Mouse (Mus musculus): ENCODE results near the gene Ppp1r16b. TPM values are rescaled to one million over a fixed set of nuclear protein-coding genes. Genes with fewer than 3 reads are reported as not detected.

Gene Ppp1r16b
- polyA plus RNA-seq (2012; rRNA removed; ENCODE audit: low replicate concordance), result 9.0 and 12.0 TPM in 2 replicates

GRCm38 (mm10) chr2:158665098-158665497, at the start of gene Ppp1r16b:
Gene Ppp1r16b (plus strand): TSS chr2:158665398.

GRCm38 (mm10) chr2:158624718-158625222, 40.4 kb upstream of the Ppp1r16b start, which contains the start of gene Actr5:
Gene Actr5 (plus strand): TSS chr2:158624888.

GRCm38 (mm10) chr2:158767742-158768339, 102.6 kb downstream of the Ppp1r16b start, which contains the start of gene Fam83d:
Gene Fam83d (plus strand): TSS chr2:158768093.

GRCm38 (mm10) chr2:158794494-158795004, 129.4 kb downstream of the Ppp1r16b start, which contains the start of gene Dhx35:
Gene Dhx35 (plus strand): TSS chr2:158794807.

Other genes starting within 250 kb of the Ppp1r16b start
- 260 and 384 TPM in 2 replicates for gene Adig, start 162.8 kb upstream of the Ppp1r16b start, polyA plus RNA-seq (2012; rRNA removed; ENCODE audit: low replicate concordance)
- gene Arhgap40, start 152.6 kb upstream of the Ppp1r16b start, polyA plus RNA-seq (2012; rRNA removed; ENCODE audit: low replicate concordance), result 12.3 and 17.5 TPM in 2 replicates
- gene Slc32a1, start 54.6 kb upstream of the Ppp1r16b start, polyA plus RNA-seq (2012; rRNA removed; ENCODE audit: low replicate concordance), result 0.07 and 0.13 TPM in 2 replicates
- 6.5 and 10.3 TPM in 2 replicates for gene Actr5, start 40.5 kb upstream of the Ppp1r16b start, polyA plus RNA-seq (2012; rRNA removed; ENCODE audit: low replicate concordance)
- 2.3 and 2.6 TPM in 2 replicates for gene Fam83d, start 102.7 kb downstream of the Ppp1r16b start, polyA plus RNA-seq (2012; rRNA removed; ENCODE audit: low replicate concordance)
- 16.1 and 17.5 TPM in 2 replicates for gene Dhx35, start 129.4 kb downstream of the Ppp1r16b start, polyA plus RNA-seq (2012; rRNA removed; ENCODE audit: low replicate concordance)

Data from mammary gland, adult 2 months (tissue).